Mouse (Mus musculus): ENCODE data around the gene Neurod6. TPM values are rescaled to one million over a fixed set of nuclear protein-coding genes. Genes with fewer than 3 reads are reported as not detected.
"Not testable (repeated sequence)": the region's sequence is repeated elsewhere in the genome, so short reads cannot be mapped to it uniquely, and the experiment has no call there.

The Neurod6 gene
- polyA plus RNA-seq (2015; fragmentation: Nextera tagmentation; extraction: Ambion mirVana) = 1.0 and 2.4 TPM in 2 replicates

DNA sequence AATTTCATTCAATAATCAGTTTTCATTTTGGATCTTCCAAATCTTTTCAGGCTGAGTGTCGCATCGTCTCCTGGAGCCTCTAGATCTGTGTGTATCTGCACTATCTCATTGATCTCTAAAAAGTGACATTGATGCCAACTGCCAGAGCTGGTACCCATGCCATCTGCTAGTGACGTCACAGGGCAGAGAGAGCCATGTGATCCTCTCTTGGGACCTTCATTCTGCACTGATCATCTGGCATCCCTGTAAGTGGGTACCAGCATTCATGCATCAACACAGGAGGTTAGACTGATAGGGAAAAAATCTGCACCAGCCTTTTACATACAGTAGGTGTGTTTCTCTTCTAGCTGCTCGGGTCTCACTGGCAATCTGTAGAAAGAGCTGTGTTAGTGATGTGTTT lies at the start of gene Neurod6:
TSS of gene Neurod6 (minus strand) at position 290 of the 400 bp plus-strand sequence.
- Histone ChIP-seq H3K9me3 (no peaks in the 10 kb centered on the region), H3K4me1 (peaks cover 9% of the 10 kb centered on the region), H3K36me3 (no peaks in the 10 kb centered on the region), H3K27me3 (peaks cover 36% of the 10 kb centered on the region), H3K4me2 (no peak within 1 kb of the TSS), H3K9ac (no peak within 1 kb of the TSS), H3K4me3 (no peak within 1 kb of the TSS), H3K27ac (no peak within 1 kb of the TSS)
- ATAC-seq (ENCODE audit: insufficient number of reproducible peaks, insufficient read depth, low FRiP score, low TSS enrichment, low read depth) = no peak
- WGBS = 75% methylated on average over 4 of the region's 4 CpGs

GRCm38 (mm10) chr6:55717209-55717608 lies 36.1 kb upstream of the Neurod6 start:
- no peaks in the 10 kb centered on the region for H3K9me3 ChIP-seq
- H3K4me3 ChIP-seq = no peak overlapping the region
- H3K4me1 ChIP-seq = no peaks in the 10 kb centered on the region
- no peak overlapping the region for H3K4me2 ChIP-seq
- H3K27ac ChIP-seq = no peak overlapping the region
- no peak for ATAC-seq (ENCODE audit: insufficient number of reproducible peaks, insufficient read depth, low FRiP score, low TSS enrichment, low read depth)
- H3K9ac ChIP-seq = no peak overlapping the region
- no peaks in the 10 kb centered on the region for H3K36me3 ChIP-seq
- 32% methylated on average over 5 of the region's 5 CpGs for WGBS
- no peaks in the 10 kb centered on the region for H3K27me3 ChIP-seq

DNA sequence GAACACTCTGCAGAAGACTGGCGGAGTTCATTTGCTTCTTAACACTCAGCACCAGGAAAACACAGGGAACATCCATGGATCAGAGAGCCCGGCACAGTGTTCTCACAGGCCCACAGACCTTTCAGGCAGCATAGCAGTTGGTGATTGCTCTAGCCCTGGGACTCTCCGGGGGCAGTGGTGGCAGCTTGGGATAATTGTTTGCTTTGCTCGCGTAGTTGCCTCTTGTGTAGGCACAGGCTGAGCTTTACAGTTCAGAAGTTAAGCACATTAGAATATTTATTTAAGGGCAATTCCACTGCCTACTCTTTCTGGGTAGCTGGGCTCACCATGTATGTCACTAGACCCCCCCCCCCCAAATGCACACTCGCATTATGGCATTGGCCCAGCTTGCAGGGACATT lies 34.4 kb upstream of the Neurod6 start:
- no peak overlapping the region for H3K27ac ChIP-seq
- no peak overlapping the region for H3K4me3 ChIP-seq
- 88% methylated on average over 6 of the region's 6 CpGs for WGBS
- no peaks in the 10 kb centered on the region for H3K27me3 ChIP-seq
- no peaks in the 10 kb centered on the region for H3K9me3 ChIP-seq
- H3K9ac ChIP-seq = no peak overlapping the region
- no peaks in the 10 kb centered on the region for H3K4me1 ChIP-seq
- ATAC-seq (ENCODE audit: insufficient number of reproducible peaks, insufficient read depth, low FRiP score, low TSS enrichment, low read depth) = no peak
- H3K36me3 ChIP-seq = no peaks in the 10 kb centered on the region
- no peak overlapping the region for H3K4me2 ChIP-seq

- not testable (repeated sequence) for H3K4me1 ChIP-seq; H3K36me3 ChIP-seq; H3K4me2 ChIP-seq; H3K27ac ChIP-seq; H3K4me3 ChIP-seq; H3K27me3 ChIP-seq; H3K9me3 ChIP-seq; H3K9ac ChIP-seq; ATAC-seq (ENCODE audit: insufficient number of reproducible peaks, insufficient read depth, low FRiP score, low TSS enrichment, low read depth)
- WGBS = 91% methylated on average over 4 of the region's 4 CpGs
Measured at GRCm38 (mm10) chr6:55710913-55711312, 29.9 kb upstream of the Neurod6 start.

DNA sequence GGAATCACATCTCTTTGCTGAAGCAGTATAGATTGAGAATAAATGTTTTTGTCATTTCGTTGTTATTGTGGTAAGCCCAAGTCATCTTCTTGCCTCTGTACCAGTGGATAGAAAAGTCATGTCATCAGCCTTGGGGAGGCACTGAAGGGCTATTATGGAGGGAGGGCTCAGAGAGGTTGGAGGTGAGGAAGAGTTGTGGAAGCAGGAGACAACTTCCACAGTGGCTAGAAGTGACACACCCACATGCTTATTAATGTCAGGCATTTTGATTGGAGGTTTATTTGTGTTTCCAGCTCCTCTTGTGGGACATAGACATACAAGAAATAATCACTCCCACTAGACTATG lies 23.7 kb upstream of the Neurod6 start:
- no peaks in the 10 kb centered on the region for H3K36me3 ChIP-seq
- H3K9ac ChIP-seq = no peak overlapping the region
- no peaks in the 10 kb centered on the region for H3K27me3 ChIP-seq
- no peaks in the 10 kb centered on the region for H3K4me1 ChIP-seq
- H3K27ac ChIP-seq = no peak overlapping the region
- no peak for ATAC-seq (ENCODE audit: insufficient number of reproducible peaks, insufficient read depth, low FRiP score, low TSS enrichment, low read depth)
- no peak overlapping the region for H3K4me2 ChIP-seq
- no peaks in the 10 kb centered on the region for H3K9me3 ChIP-seq
- WGBS = 74% methylated on average over 1 of the region's 1 CpGs
- H3K4me3 ChIP-seq = no peak overlapping the region

GRCm38 (mm10) chr6:55704061-55704758 lies 23.1 kb upstream of the Neurod6 start:
- Histone ChIP-seq H3K9ac (no peak overlapping the region), H3K4me1 (no peaks in the 10 kb centered on the region), H3K4me2 (no peak overlapping the region), H3K9me3 (no peaks in the 10 kb centered on the region), H3K36me3 (no peaks in the 10 kb centered on the region), H3K27ac (no peak overlapping the region), H3K4me3 (no peak overlapping the region), H3K27me3 (no peaks in the 10 kb centered on the region)
- ATAC-seq (ENCODE audit: insufficient number of reproducible peaks, insufficient read depth, low FRiP score, low TSS enrichment, low read depth) = no peak
- WGBS = 88% methylated on average over 8 of the region's 8 CpGs

DNA sequence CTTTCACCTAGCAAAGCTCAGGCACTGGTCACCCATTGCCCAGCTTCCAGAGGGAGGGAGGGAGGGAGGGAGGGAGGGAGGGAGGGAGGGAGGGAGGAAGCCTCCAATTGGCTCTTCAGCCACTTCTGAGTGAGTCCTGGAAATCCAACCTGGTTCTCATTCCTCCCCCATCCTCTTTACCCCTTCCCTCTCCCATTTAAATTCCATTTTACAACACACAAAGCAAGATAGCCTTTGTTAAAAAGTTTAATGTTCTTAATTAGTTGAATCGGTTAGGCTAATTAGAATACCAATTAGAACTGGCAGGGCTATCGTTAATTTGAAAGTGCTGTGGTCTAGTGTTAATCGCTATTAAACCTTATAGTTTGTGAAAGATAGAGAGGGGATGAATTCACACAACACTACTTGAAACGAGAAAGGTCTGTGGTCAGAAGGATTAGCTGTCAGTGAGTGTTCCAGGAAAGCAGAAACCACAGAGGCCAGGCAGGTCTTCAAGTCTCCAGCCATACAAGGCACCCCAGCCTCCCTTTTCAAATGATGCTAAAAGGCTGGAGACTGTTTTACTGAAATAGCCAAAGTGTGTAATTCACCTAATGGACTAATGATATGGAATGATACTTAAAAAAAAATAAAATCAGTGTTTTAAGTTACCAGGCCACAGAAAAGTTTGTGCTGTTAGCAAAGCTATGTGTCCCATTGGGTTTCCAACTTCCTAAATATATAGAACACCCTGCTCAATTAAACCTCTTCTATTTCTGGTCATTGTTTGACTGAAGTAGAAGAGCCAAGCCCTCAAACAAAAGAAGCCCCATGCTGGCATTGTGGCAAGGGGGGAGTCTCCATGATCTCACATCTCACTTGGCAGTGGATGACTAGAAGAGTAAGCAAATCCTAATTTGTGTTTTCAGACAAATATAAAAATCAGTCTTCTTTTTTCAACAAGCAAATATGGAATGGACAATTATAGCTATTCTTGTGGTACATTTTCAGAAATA lies 19.6 kb upstream of the Neurod6 start:
- Histone ChIP-seq H3K9me3 (no peaks in the 10 kb centered on the region), H3K36me3 (no peaks in the 10 kb centered on the region), H3K4me1 (no peaks in the 10 kb centered on the region), H3K4me2 (no peak overlapping the region), H3K9ac (no peak overlapping the region), H3K27ac (no peak overlapping the region), H3K4me3 (no peak overlapping the region), H3K27me3 (no peaks in the 10 kb centered on the region)
- WGBS = 38% methylated on average over 4 of the region's 4 CpGs
- no peak for ATAC-seq (ENCODE audit: insufficient number of reproducible peaks, insufficient read depth, low FRiP score, low TSS enrichment, low read depth)

- H3K27me3 ChIP-seq = no peaks in the 10 kb centered on the region
- no peak for ATAC-seq (ENCODE audit: insufficient number of reproducible peaks, insufficient read depth, low FRiP score, low TSS enrichment, low read depth)
- WGBS = 91% methylated on average over 2 of the region's 2 CpGs
- no peak overlapping the region for H3K27ac ChIP-seq
- H3K4me1 ChIP-seq = no peaks in the 10 kb centered on the region
- no peak overlapping the region for H3K4me3 ChIP-seq
- H3K9ac ChIP-seq = no peak overlapping the region
- no peaks in the 10 kb centered on the region for H3K9me3 ChIP-seq
- H3K36me3 ChIP-seq = no peaks in the 10 kb centered on the region
- no peak overlapping the region for H3K4me2 ChIP-seq
Measured at GRCm38 (mm10) chr6:55690015-55690531, 9.0 kb upstream of the Neurod6 start.

DNA sequence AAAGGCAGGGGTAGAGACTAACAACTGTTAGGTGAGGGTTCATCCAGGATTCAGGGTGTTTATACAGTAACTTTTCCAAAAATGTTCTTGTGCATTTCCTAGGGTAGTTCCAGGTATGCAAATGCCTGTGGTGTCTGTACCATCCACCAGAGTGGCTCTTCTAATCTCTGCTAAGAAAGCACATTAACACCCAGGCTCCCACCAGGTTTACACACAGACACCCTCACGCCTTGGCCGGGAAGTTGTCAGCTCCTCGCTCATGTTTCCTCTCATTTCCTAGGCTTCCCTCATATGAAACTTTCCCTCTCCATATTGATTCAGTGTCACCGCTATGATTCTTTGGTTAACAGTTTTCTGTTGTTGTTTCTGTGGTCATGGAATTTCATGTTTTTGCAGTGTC lies 2.4 kb upstream of the Neurod6 start:
- no peak overlapping the region for H3K27ac ChIP-seq
- no peaks in the 10 kb centered on the region for H3K9me3 ChIP-seq
- no peak for ATAC-seq (ENCODE audit: insufficient number of reproducible peaks, insufficient read depth, low FRiP score, low TSS enrichment, low read depth)
- H3K27me3 ChIP-seq = peaks cover 17% of the 10 kb centered on the region
- 87% methylated on average over 4 of the region's 4 CpGs for WGBS
- no peaks in the 10 kb centered on the region for H3K36me3 ChIP-seq
- H3K4me1 ChIP-seq = no peaks in the 10 kb centered on the region; the same call in 1 of the 2 replicates
- H3K4me3 ChIP-seq = no peak overlapping the region
- H3K4me2 ChIP-seq = no peak overlapping the region
- no peak overlapping the region for H3K9ac ChIP-seq

GRCm38 (mm10) chr6:55682886-55683285 lies 1.8 kb upstream of the Neurod6 start:
- Histone ChIP-seq H3K4me2 (no peak overlapping the region), H3K9me3 (no peaks in the 10 kb centered on the region), H3K4me3 (no peak overlapping the region), H3K27me3 (peaks cover 19% of the 10 kb centered on the region), H3K9ac (no peak overlapping the region), H3K27ac (no peak overlapping the region), H3K4me1 (no peaks in the 10 kb centered on the region; the same call in 1 of the 2 replicates), H3K36me3 (no peaks in the 10 kb centered on the region)
- no peak for ATAC-seq (ENCODE audit: insufficient number of reproducible peaks, insufficient read depth, low FRiP score, low TSS enrichment, low read depth)
- WGBS = 73% methylated on average over 7 of the region's 7 CpGs

DNA sequence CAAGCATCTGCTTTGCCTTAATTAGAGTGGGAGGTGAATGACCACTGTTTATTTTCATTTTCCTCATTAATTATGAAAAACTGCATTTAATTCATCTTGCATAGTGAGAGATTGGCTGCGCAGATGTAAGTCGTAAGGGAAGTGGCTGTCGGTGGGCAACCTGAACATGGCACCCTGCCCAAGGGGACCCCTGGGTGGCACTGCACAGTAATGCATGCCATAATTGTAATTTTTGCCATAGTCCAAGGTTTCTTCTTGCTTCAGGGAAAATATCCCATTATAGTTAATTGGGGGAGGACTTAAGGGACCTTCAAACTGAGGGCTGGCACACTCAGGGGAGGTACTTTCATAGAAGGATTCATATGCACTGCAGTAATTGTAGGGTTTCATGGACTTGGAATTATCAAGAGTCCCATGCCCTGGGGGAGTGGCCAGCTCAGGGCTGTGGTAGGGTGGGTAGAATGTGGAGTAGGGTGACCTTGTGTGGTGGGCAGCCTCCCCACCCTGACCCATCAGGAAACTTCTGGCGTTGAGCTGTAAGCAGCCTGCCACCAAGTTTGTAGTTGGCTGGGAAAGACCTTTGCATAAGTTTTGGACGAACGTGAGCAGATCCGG lies 2.4 kb downstream of the Neurod6 start:
- no peak overlapping the region for H3K27ac ChIP-seq
- H3K4me3 ChIP-seq = no peak overlapping the region
- H3K27me3 ChIP-seq = peaks cover 49% of the 10 kb centered on the region
- no peaks in the 10 kb centered on the region for H3K36me3 ChIP-seq
- H3K9me3 ChIP-seq = no peaks in the 10 kb centered on the region
- no peak overlapping the region for H3K4me2 ChIP-seq
- no peak overlapping the region for H3K9ac ChIP-seq
- 79% methylated on average over 7 of the region's 7 CpGs for WGBS
- no peak for ATAC-seq (ENCODE audit: insufficient number of reproducible peaks, insufficient read depth, low FRiP score, low TSS enrichment, low read depth)
- H3K4me1 ChIP-seq = peaks cover 9% of the 10 kb centered on the region
